Mouse (Mus musculus) liver, adult 2 months (tissue): ENCODE results near the gene Ttc7.

Experiments
- CTCF ChIP-seq: fragments of 200-500 bp; IDR thresholded peaks from 2 replicates; pipeline ENCODE4 v1.5.1; 2011; ENCODE audit warnings: low read depth, low read length, control low read depth
- POLR2A ChIP-seq: fragments of 200-500 bp; IDR thresholded peaks from 2 replicates; pipeline ENCODE4 v1.6.1; 2011; ENCODE audit warnings: low read length, control low read depth; ENCODE audit not compliant: insufficient read depth; ENCODE audit errors: extremely low read depth

GRCm38 (mm10) chr17:87293125-87293524 lies 10.4 kb downstream of the Ttc7 start:
- no peak for TF ChIP-seq POLR2A
- TF ChIP-seq CTCF: no peak
